Mouse (Mus musculus): ENCODE measurements around the gene Rpl31.

Rpl31 gene

GRCm38 (mm10) chr1:39399228-39399627 lies 31.6 kb downstream of the Rpl31 start:
- DNase-seq (ENCODE audit: low spot score): no peak

DNA sequence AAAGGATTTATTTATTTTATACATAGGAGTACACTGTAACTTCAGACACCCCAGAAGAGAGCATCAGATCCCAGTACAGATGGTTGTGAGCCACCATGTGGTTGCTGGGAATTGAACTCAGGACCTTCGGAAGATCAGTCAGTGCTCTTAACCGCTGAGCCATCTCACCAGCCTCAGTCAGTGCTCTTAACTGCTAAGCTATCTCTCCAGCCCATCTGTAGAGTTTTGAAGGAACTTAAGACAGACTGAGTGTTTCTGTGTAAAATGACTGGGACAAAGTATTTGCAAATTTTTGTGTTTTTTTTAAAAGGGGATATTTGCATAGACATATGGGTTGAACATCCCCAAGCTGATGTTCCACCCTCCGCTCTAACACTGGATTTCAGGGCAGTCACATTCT lies 32.5 kb downstream of the Rpl31 start:
- DNase-seq (ENCODE audit: low spot score): no peak

GRCm38 (mm10) chr1:39407108-39407507 lies 39.5 kb downstream of the Rpl31 start:
- no peak for DNase-seq (ENCODE audit: low spot score)

DNA sequence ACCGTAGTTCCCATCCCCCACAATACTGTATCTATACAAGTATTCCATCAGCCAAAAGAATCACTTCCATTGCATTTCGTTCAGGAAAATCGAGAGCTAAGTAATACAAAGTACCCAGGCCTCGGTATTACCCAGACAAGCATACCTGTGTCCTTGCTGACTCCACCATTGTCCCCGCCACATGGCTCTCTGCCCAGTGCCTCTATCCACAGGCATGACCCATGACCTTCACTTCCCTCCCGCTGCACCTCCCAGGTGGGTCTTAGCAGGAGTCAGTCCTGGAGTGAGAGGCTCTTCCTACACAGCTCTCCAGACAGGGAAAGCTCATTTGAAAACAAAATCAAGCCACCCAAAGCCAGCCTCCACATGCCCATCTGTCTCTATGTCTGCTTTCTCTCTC lies 40.5 kb downstream of the Rpl31 start:
- no peak for DNase-seq (ENCODE audit: low spot score)

- no peak for DNase-seq (ENCODE audit: low spot score)
These were observed 41.0 kb downstream of the Rpl31 start for GRCm38 (mm10) chr1:39408668-39409067.

GRCm38 (mm10) chr1:39410085-39410821 lies 42.6 kb downstream of the Rpl31 start:
- DNase-seq (ENCODE audit: low spot score): no peak

GRCm38 (mm10) chr1:39417817-39418216 lies 50.2 kb downstream of the Rpl31 start:
- no peak for DNase-seq (ENCODE audit: low spot score)

DNA sequence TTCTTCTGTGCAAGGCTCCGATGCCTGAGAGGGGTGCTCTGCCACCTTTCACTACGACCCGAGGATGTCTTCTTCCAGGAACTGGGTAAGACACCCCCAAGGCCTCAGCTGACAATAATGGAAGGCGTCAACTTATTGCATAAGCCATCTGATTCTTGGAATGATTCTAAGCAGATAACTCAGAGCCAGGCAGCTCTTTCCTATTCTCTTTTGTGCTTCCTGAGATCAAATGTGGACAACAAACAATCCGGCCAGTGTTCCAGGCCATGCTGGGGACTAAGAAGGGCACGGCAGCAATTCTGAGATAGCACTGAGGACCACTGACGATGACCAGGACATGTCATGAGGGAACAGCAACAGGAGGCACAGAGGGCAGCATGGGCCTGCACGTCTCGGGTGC lies 51.2 kb downstream of the Rpl31 start:
- DNase-seq (ENCODE audit: low spot score): no peak

GRCm38 (mm10) chr1:39420987-39421386 lies 53.3 kb downstream of the Rpl31 start:
- no peak for DNase-seq (ENCODE audit: low spot score)
